Mouse (Mus musculus) bone marrow macrophage, adult 2 months (primary cell): ENCODE measurements around the gene Map1b.

Experiments
- CTCF ChIP-seq: IDR thresholded peaks from 2 replicates; pipeline ENCODE4 v1.5.1; 2012; ENCODE audit warnings: low read depth, mild to moderate bottlenecking, low read length, moderate library complexity
- POLR2A ChIP-seq: IDR thresholded peaks from 2 replicates; pipeline ENCODE4 v1.6.1; 2012; ENCODE audit warnings: mild to moderate bottlenecking, low read depth, low read length, borderline replicate concordance

- TF ChIP-seq CTCF (no peak), POLR2A (no peak)
These were observed 16.6 kb downstream of the Map1b start for GRCm38 (mm10) chr13:99499764-99500163.
